Mouse (Mus musculus) MEL (cell line): ENCODE data around the gene Rftn1. TPM values are rescaled to one million over a fixed set of nuclear protein-coding genes. Genes with fewer than 3 reads are reported as not detected.

Experiments used
- DNase-seq: peaks from one replicate; pipeline ENCODE4 v3.0.0; 2011; ENCODE audit warnings: low read depth, low spot score
- H3K27ac ChIP-seq: 2 replicates; pipeline ENCODE4 v1.5.1; 2012; ENCODE audit warnings: low read depth, mild to moderate bottlenecking, control low read depth, low read length, moderate library complexity; ENCODE audit not compliant: control insufficient read depth
- H3K27me3 ChIP-seq, 2 experiments: fragments of 150-350 bp in 1 of 2; sonication (generic) in 1 of 2; 2 replicates each; pipeline ENCODE4 v1.6.1; 2012; ENCODE audit warnings: low read length in 2 of 2, mild to moderate bottlenecking in 2 of 2, improper control_type of control experiment in 1 of 2, moderate library complexity in 1 of 2; ENCODE audit not compliant: insufficient read depth in 2 of 2, control insufficient read depth in 1 of 2
- H3K36me3 ChIP-seq, 2 experiments: 2 replicates each; pipeline ENCODE4 v1.6.1; 2012 to 2014; ENCODE audit warnings: low read length in 2 of 2, improper control_type of control experiment in 1 of 2, inconsistent platforms in 1 of 2, mild to moderate bottlenecking in 1 of 2; ENCODE audit not compliant: insufficient read depth in 2 of 2, control insufficient read depth in 1 of 2
- H3K4me1 ChIP-seq, 2 experiments: fragments of 150-350 bp in 1 of 2; sonication (generic) in 1 of 2; 2 replicates each; pipeline ENCODE4 v1.6.1; 2012; ENCODE audit warnings: low read length in 2 of 2, improper control_type of control experiment in 1 of 2, mild to moderate bottlenecking in 1 of 2; ENCODE audit not compliant: insufficient read depth in 2 of 2, control insufficient read depth in 1 of 2
- H3K4me3 ChIP-seq, 2 experiments: fragments of 150-350 bp in 1 of 2; sonication (generic) in 1 of 2; 2 replicates each; pipeline ENCODE4 v1.5.1; 2012; ENCODE audit warnings: low read depth in 2 of 2, low read length in 2 of 2, mild to moderate bottlenecking in 2 of 2, moderate library complexity in 2 of 2, control low read depth in 1 of 2, improper control_type of control experiment in 1 of 2; ENCODE audit not compliant: control insufficient read depth in 1 of 2, insufficient read depth in 1 of 2
- H3K79me2 ChIP-seq: 2 replicates; pipeline ENCODE4 v1.6.1; 2012; ENCODE audit warnings: mild to moderate bottlenecking, low read length, moderate library complexity; ENCODE audit not compliant: control insufficient read depth, poor library complexity, insufficient read depth
- H3K9ac ChIP-seq: 2 replicates; pipeline ENCODE4 v1.6.1; 2012; ENCODE audit warnings: low read depth, mild to moderate bottlenecking, control low read depth, low read length, moderate library complexity; ENCODE audit not compliant: control insufficient read depth, poor library complexity, severe bottlenecking
- H3K9me3 ChIP-seq: fragments of 150-350 bp; sonication (generic); replicated peaks from 2 replicates; pipeline ENCODE4 v1.6.1; 2012; ENCODE audit warnings: mild to moderate bottlenecking, low read length, improper control_type of control experiment, moderate library complexity; ENCODE audit not compliant: insufficient read depth
- CTCF ChIP-seq, 3 experiments: IDR thresholded peaks in 2 of 3; conservative IDR thresholded peaks in 1 of 3; 2 replicates each; pipeline ENCODE4 v1.5.1; 2011 to 2012; ENCODE audit warnings: low read length in 3 of 3, low read depth in 2 of 3, mild to moderate bottlenecking in 2 of 3, improper control_type of control experiment in 1 of 3, inconsistent platforms in 1 of 3, mixed read lengths in 1 of 3, moderate library complexity in 1 of 3; ENCODE audit not compliant: control insufficient read depth in 1 of 3, insufficient read depth in 1 of 3, poor library complexity in 1 of 3, severe bottlenecking in 1 of 3
- E2F4 ChIP-seq: IDR thresholded peaks from 2 replicates; pipeline ENCODE4 v1.6.1; 2011; ENCODE audit warnings: low read depth, low read length, improper control_type of control experiment, borderline replicate concordance
- ELF1 ChIP-seq: IDR thresholded peaks from 2 replicates; pipeline ENCODE4 v1.6.1; 2014; ENCODE audit warnings: low read depth, mild to moderate bottlenecking, inconsistent platforms, low read length, improper control_type of control experiment, moderate library complexity
- EP300 ChIP-seq, 2 experiments: IDR thresholded peaks; 2 replicates each; pipeline ENCODE4 v1.6.1; 2011; ENCODE audit warnings: improper control_type of control experiment in 2 of 2, low read length in 2 of 2, low read depth in 1 of 2, mild to moderate bottlenecking in 1 of 2
- HCFC1 ChIP-seq: IDR thresholded peaks from 2 replicates; pipeline ENCODE4 v1.6.1; 2012; ENCODE audit warnings: low read depth, mild to moderate bottlenecking, inconsistent platforms, low read length, improper control_type of control experiment, moderate library complexity
- MAZ ChIP-seq: IDR thresholded peaks from 2 replicates; pipeline ENCODE4 v1.6.1; 2012; ENCODE audit warnings: low read depth, mild to moderate bottlenecking, inconsistent platforms, low read length, improper control_type of control experiment
- MEF2A ChIP-seq: IDR thresholded peaks from 2 replicates; pipeline ENCODE4 v1.6.1; 2014; ENCODE audit warnings: low read depth, mild to moderate bottlenecking, inconsistent platforms, low read length, improper control_type of control experiment; ENCODE audit not compliant: poor library complexity, insufficient replicate concordance, severe bottlenecking; ENCODE audit errors: extremely low read depth
- POLR2A ChIP-seq, 2 experiments: IDR thresholded peaks; 2 replicates each; pipeline ENCODE4 v1.6.1; 2011 to 2012; ENCODE audit warnings: low read length in 2 of 2, mild to moderate bottlenecking in 2 of 2, control low read depth in 1 of 2, improper control_type of control experiment in 1 of 2, low read depth in 1 of 2, moderate library complexity in 1 of 2; ENCODE audit not compliant: control insufficient read depth in 1 of 2, insufficient read depth in 1 of 2, poor library complexity in 1 of 2
- POLR2AphosphoS2 ChIP-seq: IDR thresholded peaks from 2 replicates; pipeline ENCODE4 v1.6.1; 2011; ENCODE audit warnings: low read length, improper control_type of control experiment
- RAD21 ChIP-seq: IDR thresholded peaks from 2 replicates; pipeline ENCODE4 v1.6.1; 2011; ENCODE audit warnings: mild to moderate bottlenecking, low read depth, low read length, improper control_type of control experiment
- UBTF ChIP-seq: IDR thresholded peaks from 2 replicates; pipeline ENCODE4 v1.6.1; 2012; ENCODE audit warnings: low read depth, mild to moderate bottlenecking, inconsistent platforms, low read length, improper control_type of control experiment, moderate library complexity, borderline replicate concordance; ENCODE audit not compliant: insufficient read depth
- ZMIZ1 ChIP-seq: IDR thresholded peaks from 2 replicates; pipeline ENCODE4 v1.6.1; 2012; ENCODE audit warnings: low read depth, mild to moderate bottlenecking, inconsistent platforms, low read length, improper control_type of control experiment, moderate library complexity
- polyA plus RNA-seq, 2 experiments: library from polyadenylated mRNA; stranded (reverse) in 1 of 2; unstranded in 1 of 2; fragments of >175 nt in 1 of 2; fragments of >200 nt in 1 of 2; gene quantifications; 2 replicates each; pipeline versions ENCODE4 v1.2.1 to v1.2.4; 2012; ENCODE audit warnings: low replicate concordance in 2 of 2, low read depth in 1 of 2; ENCODE audit not compliant: insufficient read length in 2 of 2, insufficient read depth in 1 of 2, missing spikeins in 1 of 2
- total RNA-seq: library from RNA; depleted of rRNA; stranded (reverse); fragments of 300-350 nt; gene quantifications from 2 replicates; pipeline ENCODE4 v1.2.3, GENCODE M21; 2012

The Rftn1 gene
- total and polyA plus RNA-seq, 3 experiments = 70.2 to 76.1 TPM; not detected in 1

GRCm38 (mm10) chr17:50098297-50098696 is 92.2 kb downstream of the Rftn1 start:
- Histone ChIP-seq H3K79me2 (no peaks in the 10 kb centered on the region), H3K4me1 (no peaks in the 10 kb centered on the region), H3K9ac (no peak overlapping the region), H3K36me3 (peaks cover 0 to 2% of the 10 kb centered on the region in 2 experiments; a peak in 1 of 4 replicates), H3K9me3 (no peaks in the 10 kb centered on the region), H3K4me3 (no peak overlapping the region), H3K27ac (no peak overlapping the region), H3K27me3 (no peaks in the 10 kb centered on the region)
- no peak for TF ChIP-seq POLR2A (IDR thresholded peaks at IDR 0.05; ENCODE audit: control insufficient read depth in 1 of 2, insufficient read depth in 1 of 2, low read depth in 1 of 2, low read length in 2 of 2, poor library complexity in 1 of 2)
- no peak for TF ChIP-seq ELF1
- no peak for DNase-seq

GRCm38 (mm10) chr17:50097831-50098230 is 92.6 kb downstream of the Rftn1 start:
- H3K79me2 ChIP-seq = no peaks in the 10 kb centered on the region

GRCm38 (mm10) chr17:50096305-50096704 is 94.2 kb downstream of the Rftn1 start:
- Histone ChIP-seq H3K27me3 (no peaks in the 10 kb centered on the region), H3K79me2 (no peaks in the 10 kb centered on the region), H3K9me3 (no peaks in the 10 kb centered on the region), H3K36me3 (peaks cover 1 to 2% of the 10 kb centered on the region in 2 experiments; a peak in 2 of 4 replicates), H3K4me1 (peaks cover 0 to 4% of the 10 kb centered on the region in 2 experiments; a peak in 1 of 4 replicates), H3K4me3 (no peak overlapping the region), H3K9ac (no peak overlapping the region), H3K27ac (no peak overlapping the region)
- TF ChIP-seq POLR2AphosphoS2 (no peak), RAD21 (no peak), HCFC1 (no peak), E2F4 (no peak), MEF2A (no peak), ZMIZ1 (no peak), EP300 (IDR thresholded peaks at IDR 0.05; ENCODE audit: low read depth in 1 of 2, low read length in 2 of 2) (no peak), MAZ (no peak), CTCF (IDR thresholded peaks at IDR 0.05 in 2 of 3, conservative IDR thresholded peaks at IDR 0.05 in 1 of 3; ENCODE audit: control insufficient read depth in 1 of 3, insufficient read depth in 1 of 3, low read depth in 2 of 3, low read length in 3 of 3, poor library complexity in 1 of 3, severe bottlenecking in 1 of 3) (no peak)
- no peak for DNase-seq

More at GRCm38 (mm10) chr17:50097831-50098230, 92.6 kb downstream of the Rftn1 start:
- H3K36me3 ChIP-seq = peaks cover 2% of the 10 kb centered on the region in 2 experiments; a peak in 2 of 4 replicates
- no peak overlapping the region for H3K9ac ChIP-seq
- H3K27me3 ChIP-seq = no peaks in the 10 kb centered on the region
- H3K4me1 ChIP-seq = peaks cover 0 to 2% of the 10 kb centered on the region in 2 experiments; a peak in 1 of 4 replicates
- H3K4me3 ChIP-seq = no peak overlapping the region
- DNase-seq = no peak
- H3K9me3 ChIP-seq = no peaks in the 10 kb centered on the region
- no peak overlapping the region for H3K27ac ChIP-seq
- no peak for TF ChIP-seq POLR2A (IDR thresholded peaks at IDR 0.05; ENCODE audit: control insufficient read depth in 1 of 2, insufficient read depth in 1 of 2, low read depth in 1 of 2, low read length in 2 of 2, poor library complexity in 1 of 2)
- no peak for TF ChIP-seq UBTF
